Mouse (Mus musculus): ENCODE results near the gene Rps27. TPM values are rescaled to one million over a fixed set of nuclear protein-coding genes. Genes with fewer than 3 reads are reported as not detected.

The Rps27 gene
- 2,807 and 2,947 TPM in 2 replicates for total RNA-seq (2014; rRNA removed)
- polyA plus RNA-seq (2015; fragmentation: Nextera tagmentation; extraction: Ambion mirVana) = 773 and 821 TPM in 2 replicates

GRCm38 (mm10) chr3:90213377-90213866, at the start of gene Rps27, which contains the start of gene Rab13:
Rps27 (minus strand) TSS chr3:90213651.
Rab13 (plus strand) TSS chr3:90213695.
- Histone ChIP-seq H3K36me3 (ENCODE audit: insufficient read depth, low read length) (peaks cover 13% of the 10 kb centered on the region; the same call in 1 of the 2 replicates), H3K4me1 (ENCODE audit: insufficient read depth, low read length) (no peaks in the 10 kb centered on the region), H3K9ac (replicated peaks; ENCODE audit: low read length, poor library complexity, severe bottlenecking) (peak within 1 kb of the TSS; percentile 66), H3K27me3 (ENCODE audit: insufficient read depth, low read length) (no peaks in the 10 kb centered on the region), H3K4me3 (ENCODE audit: low read depth, low read length) (peak within 1 kb of the TSS; percentile 49), H3K27ac (ENCODE audit: low read depth, low read length) (peak within 1 kb of the TSS; percentile 76), H3K4me2 (ENCODE audit: low read depth, low read length, poor library complexity, severe bottlenecking) (peak within 1 kb of the TSS; percentile 83), H3K9me3 (ENCODE audit: low read length) (no peaks in the 10 kb centered on the region)
- ATAC-seq (ENCODE audit: low FRiP score) (peak; percentile 92), DNase-seq (ENCODE audit: low spot score) (peak; percentile 98)
- under 1% methylated on average over 42 of the region's 42 CpGs for WGBS
- TF ChIP-seq CTCF (IDR thresholded peaks at IDR 0.05) = no peak

GRCm38 (mm10) chr3:90258521-90258920, 45.1 kb upstream of the Rps27 start:
- Histone ChIP-seq H3K4me2 (ENCODE audit: low read depth, low read length, poor library complexity, severe bottlenecking) (no peak overlapping the region), H3K27me3 (ENCODE audit: insufficient read depth, low read length) (no peaks in the 10 kb centered on the region), H3K4me1 (ENCODE audit: insufficient read depth, low read length) (peaks cover 9% of the 10 kb centered on the region), H3K9ac (replicated peaks; ENCODE audit: low read length, poor library complexity, severe bottlenecking) (no peak overlapping the region), H3K4me3 (ENCODE audit: low read depth, low read length) (no peak overlapping the region), H3K27ac (ENCODE audit: low read depth, low read length) (no peak overlapping the region), H3K36me3 (ENCODE audit: insufficient read depth, low read length) (peaks cover 60% of the 10 kb centered on the region), H3K9me3 (ENCODE audit: low read length) (no peaks in the 10 kb centered on the region)
- no peak for DNase-seq (ENCODE audit: low spot score)
- no peak for TF ChIP-seq CTCF (IDR thresholded peaks at IDR 0.05)
- ATAC-seq (ENCODE audit: low FRiP score) = no peak
- WGBS = 96% methylated on average over 4 of the region's 4 CpGs

- 91% methylated on average over 19 of the region's 19 CpGs for WGBS
- H3K4me1 ChIP-seq (ENCODE audit: insufficient read depth, low read length) = peaks cover 9% of the 10 kb centered on the region
- no peak for TF ChIP-seq CTCF (IDR thresholded peaks at IDR 0.05)
- no peaks in the 10 kb centered on the region for H3K27me3 ChIP-seq (ENCODE audit: insufficient read depth, low read length)
- H3K9me3 ChIP-seq (ENCODE audit: low read length) = no peaks in the 10 kb centered on the region
- H3K4me3 ChIP-seq (ENCODE audit: low read depth, low read length) = no peak overlapping the region
- no peak overlapping the region for H3K27ac ChIP-seq (ENCODE audit: low read depth, low read length)
- no peak for DNase-seq (ENCODE audit: low spot score)
- H3K36me3 ChIP-seq (ENCODE audit: insufficient read depth, low read length) = peaks cover 44% of the 10 kb centered on the region
- H3K9ac ChIP-seq (replicated peaks; ENCODE audit: low read length, poor library complexity, severe bottlenecking) = no peak overlapping the region
- no peak for ATAC-seq (ENCODE audit: low FRiP score)
- no peak overlapping the region for H3K4me2 ChIP-seq (ENCODE audit: low read depth, low read length, poor library complexity, severe bottlenecking)
Observed at GRCm38 (mm10) chr3:90256731-90257530, 43.5 kb upstream of the Rps27 start.

GRCm38 (mm10) chr3:90255784-90256353, 42.4 kb upstream of the Rps27 start:
- WGBS = 96% methylated on average over 14 of the region's 14 CpGs
- ATAC-seq (ENCODE audit: low FRiP score) (no peak), DNase-seq (ENCODE audit: low spot score) (no peak)
- no peaks in the 10 kb centered on the region for H3K27me3 ChIP-seq (ENCODE audit: insufficient read depth, low read length)
- no peak for TF ChIP-seq CTCF (IDR thresholded peaks at IDR 0.05)
- no peak overlapping the region for H3K9ac ChIP-seq (replicated peaks; ENCODE audit: low read length, poor library complexity, severe bottlenecking)
- H3K4me2 ChIP-seq (ENCODE audit: low read depth, low read length, poor library complexity, severe bottlenecking) = peak overlapping the region; percentile 81; the same call in 1 of the 2 replicates
- H3K36me3 ChIP-seq (ENCODE audit: insufficient read depth, low read length) = peaks cover 40% of the 10 kb centered on the region
- no peaks in the 10 kb centered on the region for H3K9me3 ChIP-seq (ENCODE audit: low read length)
- no peak overlapping the region for H3K27ac ChIP-seq (ENCODE audit: low read depth, low read length)
- H3K4me1 ChIP-seq (ENCODE audit: insufficient read depth, low read length) = peaks cover 9% of the 10 kb centered on the region
- H3K4me3 ChIP-seq (ENCODE audit: low read depth, low read length) = peak overlapping the region; percentile 92; the same call in 1 of the 2 replicates

- H3K9me3 ChIP-seq (ENCODE audit: low read length) = no peaks in the 10 kb centered on the region
- no peaks in the 10 kb centered on the region for H3K27me3 ChIP-seq (ENCODE audit: insufficient read depth, low read length)
- peak overlapping the region; percentile 92 for H3K4me3 ChIP-seq (ENCODE audit: low read depth, low read length)
- WGBS = 15% methylated on average over 2 of the region's 2 CpGs
- ATAC-seq (ENCODE audit: low FRiP score) (no peak), DNase-seq (ENCODE audit: low spot score) (no peak)
- H3K4me1 ChIP-seq (ENCODE audit: insufficient read depth, low read length) = peaks cover 9% of the 10 kb centered on the region
- H3K27ac ChIP-seq (ENCODE audit: low read depth, low read length) = no peak overlapping the region
- H3K9ac ChIP-seq (replicated peaks; ENCODE audit: low read length, poor library complexity, severe bottlenecking) = peak overlapping the region; percentile 84
- peak overlapping the region; percentile 81 for H3K4me2 ChIP-seq (ENCODE audit: low read depth, low read length, poor library complexity, severe bottlenecking)
- H3K36me3 ChIP-seq (ENCODE audit: insufficient read depth, low read length) = peaks cover 36% of the 10 kb centered on the region
- no peak for TF ChIP-seq CTCF (IDR thresholded peaks at IDR 0.05)
Observed at GRCm38 (mm10) chr3:90255194-90255565, 41.7 kb upstream of the Rps27 start.

Data from midbrain, postnatal 0 days (tissue).